Mouse (Mus musculus): ENCODE data around the gene Arl14.

- no peak for TF ChIP-seq CTCF (IDR thresholded peaks at IDR 0.05; ENCODE audit: insufficient read depth, low read depth, low read length)
- TF ChIP-seq POLR2A (IDR thresholded peaks at IDR 0.05; ENCODE audit: insufficient read depth, low read depth, low read length) = no peak
Measured at GRCm38 (mm10) chr3:69186031-69186430, 36.2 kb upstream of the Arl14 start.

All from olfactory bulb, adult 2 months (tissue).